Mouse (Mus musculus) myocyte (in vitro differentiated cells): ENCODE measurements around the gene Fam8a1.

Experiments used
- E2F4 ChIP-seq: IDR thresholded peaks from one replicate; pipeline ENCODE4 v1.6.1; 2011; ENCODE audit warnings: mild to moderate bottlenecking, control low read depth, moderate library complexity; ENCODE audit not compliant: insufficient read depth
- MYOG ChIP-seq, 3 experiments: IDR thresholded peaks; one replicate each; pipeline ENCODE4 v1.6.1; 2011; ENCODE audit warnings: control low read depth in 2 of 3, low read depth in 2 of 3, mild to moderate bottlenecking in 2 of 3; ENCODE audit not compliant: insufficient read length in 2 of 3, control insufficient read depth in 1 of 3, insufficient read depth in 1 of 3
- POLR2A ChIP-seq: IDR thresholded peaks from one replicate; pipeline ENCODE4 v1.6.1; 2011; ENCODE audit warnings: low read depth, mild to moderate bottlenecking, control low read depth, moderate library complexity; ENCODE audit not compliant: insufficient read length
- REST ChIP-seq: IDR thresholded peaks from one replicate; pipeline ENCODE4 v1.6.1; 2011; ENCODE audit warnings: mild to moderate bottlenecking, control low read depth, moderate library complexity; ENCODE audit not compliant: insufficient read depth, insufficient read length
- USF1 ChIP-seq: IDR thresholded peaks from one replicate; pipeline ENCODE4 v1.6.1; 2011; ENCODE audit warnings: low read depth, mild to moderate bottlenecking, control low read depth, moderate library complexity

DNA sequence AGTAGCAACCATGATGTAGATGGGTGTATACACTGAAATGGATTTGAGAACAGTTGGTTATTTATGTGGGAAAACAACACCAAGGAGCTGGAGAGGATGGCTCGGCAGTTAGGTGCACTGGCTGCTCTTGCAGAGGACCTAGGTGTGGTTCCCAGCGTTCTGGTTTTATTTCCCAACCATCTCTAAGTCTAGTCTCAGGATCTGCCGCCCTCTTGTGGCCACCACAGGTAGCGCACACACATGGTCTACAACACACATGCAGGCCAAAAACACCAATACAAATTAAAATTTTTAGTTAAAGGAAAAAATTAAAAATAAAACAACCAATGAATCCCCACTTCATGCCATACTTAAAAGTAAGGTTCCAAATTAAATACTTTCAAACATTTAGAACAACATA, 27.0 kb upstream of the Fam8a1 start:
- TF ChIP-seq MYOG (IDR thresholded peaks at IDR 0.05; ENCODE audit: control insufficient read depth in 1 of 3, insufficient read depth in 1 of 3, insufficient read length in 2 of 3, low read depth in 2 of 3) = no peak
- TF ChIP-seq USF1 = no peak
- TF ChIP-seq REST = no peak
- TF ChIP-seq E2F4 = no peak
- TF ChIP-seq POLR2A = no peak
